In the genomic region with DNA sequence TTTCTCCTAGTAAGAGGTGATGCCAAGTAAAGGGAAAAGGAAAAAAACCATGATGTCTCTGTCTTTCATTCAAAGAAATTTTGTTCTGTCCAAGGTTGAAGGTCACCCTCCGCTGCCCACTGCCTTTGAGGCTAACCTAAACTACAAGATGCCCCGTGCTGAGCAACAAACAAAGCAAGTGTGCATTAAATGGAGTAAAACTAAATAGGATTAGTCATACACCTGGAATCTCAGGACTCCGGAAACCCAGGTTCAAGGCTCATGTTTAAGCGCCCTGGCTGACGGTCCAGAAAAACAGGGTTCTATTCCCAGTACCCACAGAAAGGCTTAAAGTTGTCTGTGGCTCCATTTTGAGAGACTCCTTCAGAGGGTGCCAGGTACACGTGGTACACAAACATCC, we compare ENCODE assay signal across 11 mouse cellular contexts. TPM values are rescaled to one million over a fixed set of nuclear protein-coding genes. Genes with fewer than 3 reads are reported as not detected.
DNase-seq lines count a peak whose midpoint lies in the region; ATAC-seq lines count a peak whose summit lies in the region.
"Had no signal": no experiment of that assay in that cellular context is flagged by ENCODE, and none has a peak within 500 bp of the region (broad histone marks: within the 10 kb centered on the region; RNA-seq: fewer than 3 reads in every experiment).

No protein-coding gene starts in this region.

- H3K4me3 ChIP-seq in kidney, embryonic 15.5 days (replicated peaks), result no peak overlapping the region
- H3K4me3 ChIP-seq in embryonic facial prominence, embryonic 13.5 days, result no peak overlapping the region
- H3K4me3 ChIP-seq in midbrain, embryonic 11.5 days (ENCODE audit: low read depth, low read length), result no peak overlapping the region

- H3K4me1 ChIP-seq in kidney, embryonic 15.5 days, result peaks cover 42% of the 10 kb centered on the region
- peaks cover 40% of the 10 kb centered on the region for H3K4me1 ChIP-seq in embryonic facial prominence, embryonic 13.5 days
- peaks cover 26% of the 10 kb centered on the region for H3K4me1 ChIP-seq in midbrain, embryonic 11.5 days (ENCODE audit: control insufficient read depth, insufficient read depth, low read length)

- no peak overlapping the region for H3K27ac ChIP-seq in kidney, embryonic 15.5 days
- H3K27ac ChIP-seq in embryonic facial prominence, embryonic 13.5 days, result peak overlapping the region; percentile 5; the same call in 1 of the 2 replicates
- no peak overlapping the region for H3K27ac ChIP-seq in midbrain, embryonic 11.5 days (ENCODE audit: low read depth, low read length)

- H3K4me2 ChIP-seq in kidney, embryonic 15.5 days, result peak overlapping the region; percentile 66
- H3K4me2 ChIP-seq in embryonic facial prominence, embryonic 13.5 days, result peak overlapping the region; percentile 18
- peak overlapping the region; percentile 42 for H3K4me2 ChIP-seq in midbrain, embryonic 11.5 days

- peaks cover 16% of the 10 kb centered on the region; the same call in 1 of the 2 replicates for H3K27me3 ChIP-seq in kidney, embryonic 15.5 days
- peaks cover 6% of the 10 kb centered on the region; the same call in 1 of the 2 replicates for H3K27me3 ChIP-seq in embryonic facial prominence, embryonic 13.5 days
- no peaks in the 10 kb centered on the region for H3K27me3 ChIP-seq in midbrain, embryonic 11.5 days (ENCODE audit: control insufficient read depth, insufficient read depth, low read length)

- DNase-seq in kidney, postnatal 14 days, result no peak
- DNase-seq in embryo, embryonic 10 days (ENCODE audit: low spot score), result peak; percentile 12
- peak; percentile 88 for DNase-seq in midbrain, embryonic 11.5 days (ENCODE audit: low spot score, missing footprints)
- DNase-seq in urinary bladder, postnatal 10 days (ENCODE audit: low spot score), result no peak
- no peak for DNase-seq in spleen, postnatal 4 days (ENCODE audit: low spot score in 2 of 2)
- DNase-seq: cerebellum, adult 8-10 months; gastrocnemius, postnatal 25 days; heart, postnatal 4 days; lung, adult 18-20 months had no signal

- H3K9me3 ChIP-seq in kidney, embryonic 15.5 days (replicated peaks), result no peaks in the 10 kb centered on the region
- H3K9me3 ChIP-seq in embryonic facial prominence, embryonic 13.5 days, result no peaks in the 10 kb centered on the region
- H3K9me3 ChIP-seq in midbrain, embryonic 11.5 days (ENCODE audit: control insufficient read depth, low read length), result no peaks in the 10 kb centered on the region

- H3K36me3 ChIP-seq in kidney, embryonic 15.5 days, result no peaks in the 10 kb centered on the region
- H3K36me3 ChIP-seq in embryonic facial prominence, embryonic 13.5 days, result no peaks in the 10 kb centered on the region
- no peaks in the 10 kb centered on the region for H3K36me3 ChIP-seq in midbrain, embryonic 11.5 days (ENCODE audit: control insufficient read depth, insufficient read depth, low read length)

- no peak overlapping the region for H3K9ac ChIP-seq in kidney, embryonic 15.5 days
- no peak overlapping the region for H3K9ac ChIP-seq in embryonic facial prominence, embryonic 13.5 days
- no peak overlapping the region for H3K9ac ChIP-seq in midbrain, embryonic 11.5 days (ENCODE audit: low read length)

- 38% methylated on average over 6 of the region's 6 CpGs for WGBS in kidney, embryonic 15.5 days
- WGBS in embryonic facial prominence, embryonic 13.5 days, result 19% methylated on average over 6 of the region's 6 CpGs
- WGBS in midbrain, embryonic 11.5 days, result 14% methylated on average over 6 of the region's 6 CpGs

- no peak for ATAC-seq in kidney, embryonic 15.5 days (replicated peaks; ENCODE audit: low FRiP score)
- no peak for ATAC-seq in embryonic facial prominence, embryonic 13.5 days (ENCODE audit: insufficient number of reproducible peaks, insufficient read depth, low FRiP score, low TSS enrichment, low read depth)
- ATAC-seq in midbrain, embryonic 11.5 days (ENCODE audit: low FRiP score), result no peak

RNA-seq across cellular contexts. Expression of gene Rimklb, which starts 6.1 kb away (rescaled TPM):
- 15.3 and 16.2 TPM in 2 replicates for polyA plus RNA-seq in kidney, embryonic 15.5 days (2015; fragmentation: Nextera tagmentation; extraction: Ambion mirVana)
- polyA plus RNA-seq in embryonic facial prominence, embryonic 13.5 days (2015; fragmentation: Nextera tagmentation; extraction: Ambion mirVana), result 27.6 and 32.4 TPM in 2 replicates
- polyA plus RNA-seq in midbrain, embryonic 11.5 days (2014; fragmentation: Nextera tagmentation; extraction: Ambion mirVana), result 67.4 and 70.1 TPM in 2 replicates

RNA-seq across cellular contexts. Expression of gene Mfap5, which starts 13.2 kb away (rescaled TPM):
- 23.4 and 32.8 TPM in 2 replicates for polyA plus RNA-seq in kidney, embryonic 15.5 days (2015; fragmentation: Nextera tagmentation; extraction: Ambion mirVana)
- polyA plus RNA-seq in embryonic facial prominence, embryonic 13.5 days (2015; fragmentation: Nextera tagmentation; extraction: Ambion mirVana), result 1.7 and 2.0 TPM in 2 replicates
- polyA plus RNA-seq in midbrain, embryonic 11.5 days (2014; fragmentation: Nextera tagmentation; extraction: Ambion mirVana), result 0.75 and 0.77 TPM in 2 replicates

Comparison
In these comparisons a context has a peak if more than half of its experiments do, and no peak if none do; other contexts are left out.
1. DNase-seq: peak in embryo, embryonic 10 days (single experiment) and midbrain, embryonic 11.5 days (single experiment); none in kidney, postnatal 14 days (single experiment), urinary bladder, postnatal 10 days (single experiment) and spleen, postnatal 4 days (0 of 2).
2. Peak in every context shown above with its lines, with median percentiles within 50 percentile points of each other: H3K4me2 ChIP-seq.